Mouse (Mus musculus) left cerebral cortex, adult 2 months (tissue): ENCODE measurements around the gene Stk24. TPM values are rescaled to one million over a fixed set of nuclear protein-coding genes. Genes with fewer than 3 reads are reported as not detected.

Source experiments
- DNase-seq, 2 experiments: peaks; one replicate each; pipeline ENCODE4 v3.0.0; 2021 to 2022; ENCODE audit warnings: low spot score in 2 of 2, mixed read lengths in 1 of 2; ENCODE audit errors: extremely low spot score in 1 of 2
- H3K27ac ChIP-seq: fragments of 200-600 bp; 2 replicates; pipeline ENCODE4 v1.8.1; 2022
- H3K4me3 ChIP-seq: fragments of 200-600 bp; 2 replicates; pipeline ENCODE4 v1.8.1; 2022
- CTCF ChIP-seq: fragments of 200-600 bp; IDR thresholded peaks from 2 replicates; pipeline ENCODE4 v1.8.1; 2022; ENCODE audit warnings: antibody characterized with exemption, mild to moderate bottlenecking, moderate library complexity
- intact Hi-C: fragments of 180-260 bp; cut with DNase I; formaldehyde crosslinking; loops from one replicate; pipeline ENCODE4 v1.15.1; 2025
- total RNA-seq, 2 experiments: library from RNA; stranded (reverse); gene quantifications; 2 replicates each; pipeline ENCODE4 v1.2.3; 2021

Gene Stk24
- total RNA-seq, 2 experiments from 2014 or later: 67.8 to 74.2 TPM

- H3K27ac ChIP-seq: no peak overlapping the region
These were observed 75.3 kb downstream of the Stk24 start for GRCm38 (mm10) chr14:121304523-121304922.

DNA sequence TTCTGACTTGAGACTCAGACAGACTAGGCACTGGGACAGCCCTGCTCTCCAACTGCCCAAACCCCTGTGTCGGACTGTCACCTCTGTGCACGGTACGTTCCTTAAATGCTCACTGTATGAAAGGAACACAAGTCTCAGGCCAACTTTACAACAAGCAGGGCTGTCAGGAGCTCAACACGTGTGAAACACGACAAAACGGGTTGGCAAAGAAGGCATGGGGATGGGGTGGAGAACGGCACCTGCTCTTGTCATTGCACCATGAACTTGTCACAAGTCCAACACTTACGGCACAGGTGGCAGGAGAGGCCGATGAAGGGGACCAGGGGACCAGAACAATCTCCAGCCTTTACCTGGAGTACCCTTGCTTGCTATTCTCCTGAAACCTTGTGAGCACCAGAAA is 80.7 kb downstream of the Stk24 start:
- H3K4me3 ChIP-seq: no peak overlapping the region
- no peak for DNase-seq
- intact Hi-C loops: no loop called here
- TF ChIP-seq CTCF: no peak
- no peak overlapping the region for H3K27ac ChIP-seq

More at GRCm38 (mm10) chr14:121304523-121304922, 75.3 kb downstream of the Stk24 start:
- no peak for DNase-seq
- no peak overlapping the region for H3K4me3 ChIP-seq
- intact Hi-C loops: no loop called here
- TF ChIP-seq CTCF: no peak

GRCm38 (mm10) chr14:121298537-121298936 is 81.3 kb downstream of the Stk24 start:
- intact Hi-C loops: no loop called here

DNA sequence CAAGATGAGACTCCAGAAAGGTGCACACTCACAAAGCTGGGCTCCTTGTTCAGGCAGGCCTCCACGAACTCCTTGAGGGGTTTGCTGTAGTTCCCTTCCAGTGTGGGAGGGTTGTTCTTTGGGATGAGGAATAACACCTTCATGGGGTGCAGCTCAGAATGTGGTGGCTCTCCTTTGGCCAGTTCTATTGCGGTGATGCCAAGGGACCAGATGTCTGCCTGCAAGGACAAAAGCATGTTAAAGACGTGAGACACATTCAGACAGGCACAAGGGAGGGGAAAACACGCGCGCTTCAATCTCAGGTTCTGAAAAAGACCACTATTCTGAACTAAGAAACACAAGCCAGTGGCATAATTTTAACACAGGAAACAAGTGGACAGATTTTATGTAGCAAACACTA is 82.7 kb downstream of the Stk24 start:
- no peak for TF ChIP-seq CTCF
- intact Hi-C loops: no loop called here
- H3K27ac ChIP-seq: no peak overlapping the region
- no peak overlapping the region for H3K4me3 ChIP-seq
- no peak for DNase-seq

More at GRCm38 (mm10) chr14:121298537-121298936, 81.3 kb downstream of the Stk24 start:
- no peak overlapping the region for H3K27ac ChIP-seq
- TF ChIP-seq CTCF: no peak
- no peak overlapping the region for H3K4me3 ChIP-seq
- DNase-seq: no peak

GRCm38 (mm10) chr14:121294484-121294883 is 85.3 kb downstream of the Stk24 start:
- DNase-seq: no peak
- no peak overlapping the region for H3K27ac ChIP-seq
- no peak overlapping the region for H3K4me3 ChIP-seq
- intact Hi-C loops: no loop called here
- no peak for TF ChIP-seq CTCF

DNA sequence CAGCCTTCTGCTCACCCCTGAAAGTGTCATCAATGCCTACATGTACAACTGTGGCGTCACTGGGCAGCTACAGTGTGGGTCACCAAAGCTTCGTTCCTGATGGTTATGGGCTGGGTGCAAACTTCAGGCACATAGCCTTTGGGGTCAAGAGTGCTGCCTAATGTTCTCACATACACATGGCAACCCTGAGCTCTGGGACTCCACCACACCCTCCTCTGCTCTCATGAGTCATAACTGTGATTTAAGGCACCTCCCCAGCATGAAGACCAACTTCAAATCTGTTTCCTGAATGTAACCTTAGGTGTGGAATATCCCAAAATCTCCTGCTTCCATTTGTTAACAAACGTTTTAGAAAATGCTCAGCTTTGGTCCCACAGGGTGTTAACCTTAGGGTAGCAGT is 87.4 kb downstream of the Stk24 start:
- Histone ChIP-seq H3K4me3 (no peak overlapping the region), H3K27ac (no peak overlapping the region)
- no peak for DNase-seq
- no peak for TF ChIP-seq CTCF
- intact Hi-C loops: no loop called here

DNA sequence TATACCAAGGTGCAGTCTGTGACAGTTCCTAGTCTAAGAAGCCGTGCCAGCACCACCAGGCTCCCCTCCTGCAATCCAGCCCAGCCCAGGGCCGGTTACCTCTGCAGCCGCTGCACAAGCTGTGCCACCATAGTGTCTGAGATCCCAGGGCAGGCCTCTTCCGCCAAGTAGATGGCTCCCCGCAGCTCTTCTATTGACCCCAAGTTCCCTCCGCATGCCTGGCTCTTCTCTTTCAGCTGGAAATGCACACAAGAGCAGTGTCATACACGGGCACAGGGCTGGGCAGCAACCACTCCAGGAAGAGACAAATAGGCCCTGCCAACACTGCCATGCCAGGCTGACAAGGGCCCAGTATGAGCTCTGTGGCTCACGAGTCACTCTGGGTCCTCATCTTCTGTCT is 87.9 kb downstream of the Stk24 start:
- Histone ChIP-seq H3K4me3 (no peak overlapping the region), H3K27ac (no peak overlapping the region)
- TF ChIP-seq CTCF: no peak
- intact Hi-C loops: no loop called here
- no peak for DNase-seq

DNA sequence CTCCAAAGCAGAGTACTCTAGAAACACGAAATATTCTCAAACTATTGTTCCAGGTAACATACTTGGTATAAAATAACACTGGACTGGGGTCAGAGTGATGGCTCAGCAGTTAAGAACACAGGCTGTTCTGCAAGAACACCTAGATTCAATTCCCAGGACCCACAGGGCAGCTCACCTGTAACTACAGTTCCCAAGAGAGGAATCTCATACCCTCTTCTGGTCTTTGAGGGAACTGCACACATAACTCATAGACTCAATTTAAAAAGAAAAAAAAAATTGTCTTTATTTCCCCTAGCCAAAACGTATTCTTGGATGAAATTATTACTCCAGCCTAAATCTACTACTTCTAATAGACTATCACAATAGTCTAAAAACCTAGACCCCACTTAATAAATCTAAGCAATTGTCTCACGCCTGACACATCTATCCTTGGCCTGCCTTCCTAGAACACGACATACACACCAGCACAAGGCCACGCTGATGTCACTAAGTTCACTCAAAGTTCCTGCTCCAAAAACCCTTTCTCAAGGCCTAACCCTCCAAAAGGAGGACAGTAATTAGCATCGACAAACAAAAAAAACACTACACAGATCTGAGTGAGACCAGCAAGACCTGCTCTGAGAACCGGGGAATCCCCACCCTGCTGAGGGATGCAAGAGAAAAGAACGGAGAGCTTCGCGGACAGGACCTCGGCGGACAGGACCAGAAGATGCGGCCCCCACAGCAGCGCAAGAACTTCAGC is 94.3 kb downstream of the Stk24 start:
- DNase-seq: no peak
- H3K27ac ChIP-seq: no peak overlapping the region
- intact Hi-C loops: no loop called here
- TF ChIP-seq CTCF: peak; percentile 59
- no peak overlapping the region for H3K4me3 ChIP-seq

DNA sequence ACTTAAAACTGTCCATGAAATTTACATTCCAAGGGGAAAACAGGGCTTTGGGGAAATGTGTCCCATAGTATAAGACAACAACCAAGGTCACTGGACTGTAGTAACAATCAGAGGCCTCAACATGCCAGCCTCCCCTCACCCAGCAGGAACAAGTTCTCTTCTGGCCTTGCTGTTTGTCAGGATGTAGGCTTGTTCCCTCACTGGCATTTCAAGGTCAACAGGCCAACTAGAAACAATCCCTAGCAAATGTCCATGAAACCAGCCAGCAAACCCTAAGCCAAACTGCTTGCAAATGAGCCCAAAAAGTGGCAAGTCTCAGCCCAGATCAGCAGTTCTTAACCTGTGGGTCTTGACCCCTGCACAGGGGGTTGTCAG is 98.5 kb downstream of the Stk24 start:
- Histone ChIP-seq H3K27ac (no peak overlapping the region), H3K4me3 (no peak overlapping the region)
- no peak for DNase-seq
- no peak for TF ChIP-seq CTCF
- intact Hi-C loops: loop anchor here (5.0 kb wide), 1 partner anchor 96 kb away; no protein-coding TSS in a partner anchor

DNA sequence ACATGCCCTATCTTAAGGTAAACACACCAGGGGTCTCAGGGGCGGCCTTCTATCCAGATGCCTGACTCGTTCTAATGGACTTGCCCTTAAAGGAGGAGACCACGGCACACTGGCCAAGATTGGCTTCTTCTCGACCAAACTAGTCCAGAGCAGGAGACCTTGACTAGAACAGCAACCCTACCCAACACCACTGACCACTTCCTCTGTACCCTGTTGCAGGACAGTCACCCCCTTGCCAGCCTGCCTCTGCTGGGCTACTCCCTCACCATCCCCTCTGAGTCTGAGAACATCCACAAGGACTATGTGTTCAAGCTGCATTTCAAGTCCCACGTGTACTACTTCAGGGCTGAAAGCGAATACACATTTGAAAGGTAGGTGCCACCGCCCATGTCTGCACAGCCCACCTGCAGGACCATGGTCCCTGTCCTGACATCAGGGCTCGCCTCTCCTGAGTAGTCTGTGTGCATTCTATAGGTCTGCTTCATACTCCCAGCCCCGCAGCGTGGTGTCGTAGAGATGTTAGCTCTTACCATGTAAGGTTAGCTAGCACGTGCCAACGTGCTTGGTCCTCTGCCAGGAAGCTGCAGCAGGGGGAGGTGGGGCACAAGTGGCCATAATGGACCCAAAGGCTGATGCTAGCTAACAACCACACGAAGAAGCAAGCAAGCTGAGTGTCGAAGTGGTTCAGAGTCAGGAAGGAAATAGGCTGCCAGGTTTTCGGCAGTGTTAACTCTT is 99.0 kb downstream of the Stk24 start:
- H3K27ac ChIP-seq: no peak overlapping the region
- no peak for TF ChIP-seq CTCF
- intact Hi-C loops: loop anchor here (5.0 kb wide), 1 partner anchor 97 kb away; no protein-coding TSS in a partner anchor
- no peak overlapping the region for H3K4me3 ChIP-seq
- DNase-seq: no peak

DNA sequence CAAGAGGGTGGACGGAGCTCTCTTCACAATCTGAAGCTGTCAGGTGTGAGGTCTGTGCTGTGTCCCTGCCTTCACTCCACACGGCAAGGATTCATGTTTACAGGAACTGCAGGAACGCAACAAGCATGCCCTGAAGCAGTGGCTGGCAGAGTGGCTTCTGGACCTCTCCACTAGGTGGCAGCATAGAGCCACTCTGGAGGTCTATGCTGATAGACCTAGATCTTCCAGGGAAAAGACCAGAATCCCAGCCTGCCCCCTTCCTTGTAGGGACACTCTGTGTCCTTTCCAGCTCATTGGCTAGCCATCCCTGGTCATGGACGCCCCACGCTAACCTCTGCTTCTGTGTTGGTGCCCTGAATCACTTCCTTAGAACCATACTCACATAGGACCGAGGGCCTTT is 100.7 kb downstream of the Stk24 start:
- TF ChIP-seq CTCF: peak; percentile 96
- intact Hi-C loops: loop anchor here (1.0 to 5.0 kb wide), 3 partner anchors 172 to 298 kb away; no protein-coding TSS in a partner anchor
- no peak overlapping the region for H3K27ac ChIP-seq
- peak; percentile 78 to 88 for DNase-seq
- no peak overlapping the region for H3K4me3 ChIP-seq

DNA sequence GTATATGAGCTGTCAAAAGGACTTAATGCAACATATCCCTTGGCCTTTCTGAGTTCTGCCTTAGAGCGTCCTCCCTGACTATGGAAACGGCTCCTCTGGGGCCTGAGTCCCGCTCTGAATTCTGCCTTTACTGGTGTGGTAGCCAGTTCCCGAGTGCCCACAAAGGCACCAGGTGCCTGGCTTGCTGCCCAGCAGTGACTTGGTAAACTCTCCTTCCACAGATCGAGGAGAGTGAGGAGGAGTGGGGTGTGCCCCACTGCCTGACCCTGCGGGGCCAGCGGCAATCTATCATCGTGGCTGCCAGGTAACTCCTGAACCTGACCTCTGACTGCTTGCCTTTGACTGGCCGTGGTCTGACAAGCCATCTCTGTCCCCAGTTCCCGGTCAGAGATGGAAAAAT is 103.8 kb downstream of the Stk24 start:
- no peak for DNase-seq
- no peak overlapping the region for H3K4me3 ChIP-seq
- H3K27ac ChIP-seq: no peak overlapping the region
- no peak for TF ChIP-seq CTCF
- intact Hi-C loops: loop anchor here (5.0 kb wide), 1 partner anchor 301 kb away; no protein-coding TSS in a partner anchor

DNA sequence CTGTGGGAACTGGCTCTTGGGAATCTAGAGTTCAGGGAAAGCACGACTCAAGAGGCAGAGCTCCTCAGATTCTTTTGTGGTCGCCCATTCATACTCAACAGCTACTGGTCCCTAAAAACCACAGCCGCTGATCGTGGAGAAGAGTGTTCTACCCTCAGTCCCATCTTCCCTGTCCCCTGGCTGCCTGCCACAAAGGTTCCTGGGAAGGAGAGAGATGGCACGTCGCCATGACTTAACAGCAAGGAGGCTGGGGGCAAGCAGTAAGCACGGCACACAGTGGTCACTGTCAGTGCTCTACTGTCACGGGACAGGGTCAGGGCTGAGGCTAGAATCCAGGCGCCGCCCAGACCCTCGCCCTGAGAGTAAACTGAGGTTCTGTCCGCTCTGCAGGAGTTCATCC is 104.8 kb downstream of the Stk24 start:
- no peak for DNase-seq
- no peak for TF ChIP-seq CTCF
- Histone ChIP-seq H3K27ac (no peak overlapping the region), H3K4me3 (no peak overlapping the region)
- intact Hi-C loops: loop anchor here (5.0 kb wide), 1 partner anchor 302 kb away; no protein-coding TSS in a partner anchor
